Mouse (Mus musculus) hindbrain, embryonic 11.5 days (tissue): ENCODE results near the gene Gm6034. TPM values are rescaled to one million over a fixed set of nuclear protein-coding genes. Genes with fewer than 3 reads are reported as not detected.
"Not testable (repeated sequence)": the region's sequence is repeated elsewhere in the genome, so short reads cannot be mapped to it uniquely, and the experiment has no call there.

Experiments used
- ATAC-seq: fragments of 200-750 bp; cut with Nextera tagmentation; 2 replicates; pipeline ENCODE4 v1.8.0; 2017; ENCODE audit warnings: mild to moderate bottlenecking, moderate TSS enrichment, moderate library complexity; ENCODE audit not compliant: low FRiP score
- DNase-seq: peaks from one replicate; pipeline ENCODE4 v3.0.0-alpha.2; 2015; ENCODE audit warnings: low spot score
- H3K27ac ChIP-seq: fragments of 300-500 bp; sonication (generic); 2 replicates; pipeline ENCODE4 v1.5.1; 2014; ENCODE audit warnings: mild to moderate bottlenecking, low read depth, low read length
- H3K27me3 ChIP-seq: fragments of 300-500 bp; sonication (generic); 2 replicates; pipeline ENCODE4 v1.6.1; 2014; ENCODE audit warnings: mild to moderate bottlenecking, low read length, moderate library complexity, mixed read lengths; ENCODE audit not compliant: control insufficient read depth, insufficient read depth
- H3K36me3 ChIP-seq: fragments of 300-500 bp; sonication (generic); 2 replicates; pipeline ENCODE4 v1.6.1; 2014; ENCODE audit warnings: mild to moderate bottlenecking, low read length, moderate library complexity, mixed read lengths; ENCODE audit not compliant: control insufficient read depth, insufficient read depth
- H3K4me1 ChIP-seq: fragments of 300-500 bp; sonication (generic); replicated peaks from 2 replicates; pipeline ENCODE4 v1.6.1; 2014; ENCODE audit warnings: low read length, mixed read lengths; ENCODE audit not compliant: control insufficient read depth, insufficient read depth
- H3K4me2 ChIP-seq: fragments of 300-500 bp; sonication (generic); replicated peaks from 2 replicates; pipeline ENCODE4 v1.6.1; 2014; ENCODE audit warnings: mild to moderate bottlenecking, low read depth, low read length
- H3K4me3 ChIP-seq: fragments of 300-500 bp; sonication (generic); 2 replicates; pipeline ENCODE4 v1.5.1; 2014; ENCODE audit warnings: low read depth, low read length
- H3K9ac ChIP-seq: fragments of 300-500 bp; sonication (generic); 2 replicates; pipeline ENCODE4 v1.6.1; 2014; ENCODE audit warnings: low read depth, low read length
- H3K9me3 ChIP-seq: fragments of 300-500 bp; sonication (generic); 2 replicates; pipeline ENCODE4 v1.6.1; 2016; ENCODE audit warnings: low read length; ENCODE audit not compliant: control insufficient read depth
- WGBS: fragments of 180-500 bp; shearing (Covaris S2); extraction: QIAGEN DNeasy Blood & Tissue Kit; methylation state at CpG from one replicate; pipeline ENCODE4 v1.1.7; 2014; 5-methylcytosine and 5-hydroxymethylcytosine counted together
- polyA plus RNA-seq: library from polyadenylated mRNA; unstranded; fragments of >200 nt; fragmentation: Nextera tagmentation; extraction: Ambion mirVana; gene quantifications from 2 replicates; pipeline ENCODE4 v1.2.1, GENCODE M21; 2014

The Gm6034 gene
- polyA plus RNA-seq, 1 experiment from 2014 or later, result not detected

DNA sequence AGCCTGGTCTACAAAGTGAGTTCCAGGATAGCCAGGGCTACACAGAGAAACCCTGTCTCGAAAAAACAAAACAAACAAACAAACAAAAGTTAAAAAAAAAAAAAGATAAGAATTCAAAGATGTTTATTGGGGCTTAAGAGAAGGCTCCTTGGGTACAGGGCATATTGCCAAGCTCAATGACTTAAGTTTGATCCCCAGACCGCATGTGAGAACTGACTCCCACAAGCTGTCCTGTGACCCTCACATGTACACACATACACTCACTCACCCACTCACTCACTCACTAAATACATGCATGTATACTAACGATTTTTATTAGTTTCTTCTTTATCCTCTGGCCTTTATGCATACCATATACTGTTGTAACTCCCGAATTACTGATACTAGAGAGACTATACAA lies 42.4 kb upstream of the Gm6034 start:
- WGBS, result 92% methylated on average over 4 of the region's 4 CpGs
- Histone ChIP-seq H3K9ac (no peak overlapping the region), H3K9me3 (no peaks in the 10 kb centered on the region), H3K27ac (no peak overlapping the region), H3K27me3 (no peaks in the 10 kb centered on the region), H3K4me2 (no peak overlapping the region), H3K36me3 (no peaks in the 10 kb centered on the region), H3K4me1 (no peaks in the 10 kb centered on the region; the same call in 1 of the 2 replicates), H3K4me3 (no peak overlapping the region)
- DNase-seq, result no peak
- no peak for ATAC-seq

DNA sequence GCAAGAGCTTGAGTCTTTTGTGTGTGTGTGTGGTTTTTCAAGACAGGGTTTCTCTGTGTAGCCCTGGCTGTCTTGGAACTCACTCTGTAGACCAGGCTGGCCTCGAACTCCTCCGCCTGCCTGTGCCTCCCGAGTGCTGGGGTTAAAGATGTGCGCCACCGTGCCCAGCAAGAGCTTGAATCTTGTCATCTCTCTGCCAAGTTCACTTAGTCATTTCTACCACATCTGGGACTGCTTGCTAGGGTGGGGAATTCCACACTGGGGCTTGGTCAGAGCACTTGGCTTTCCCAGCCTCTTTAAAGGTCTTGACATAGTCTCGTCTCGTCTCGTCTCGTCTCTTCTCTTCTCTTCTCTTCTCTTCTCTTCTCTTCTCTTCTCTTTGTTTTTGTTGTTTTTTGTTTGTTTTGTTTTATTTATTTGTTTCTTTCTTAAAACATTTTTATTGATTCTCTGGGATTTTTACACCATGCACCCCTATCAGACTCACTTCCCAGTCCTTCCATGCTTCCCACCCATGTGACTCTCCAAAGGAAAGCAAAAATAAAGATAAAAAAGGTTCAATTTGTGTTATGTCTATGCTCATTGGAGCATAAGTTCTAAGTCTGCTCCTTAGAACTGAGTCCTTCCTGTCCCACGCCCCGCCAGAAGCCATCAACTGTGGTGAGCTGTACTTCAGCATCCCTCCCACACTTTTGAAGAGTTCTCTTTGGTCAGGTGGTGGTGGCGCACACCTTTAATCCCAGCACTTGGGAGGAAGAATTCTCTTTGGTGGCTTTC lies 41.5 kb upstream of the Gm6034 start:
- H3K27me3 ChIP-seq, result no peaks in the 10 kb centered on the region
- 97% methylated on average over 12 of the region's 12 CpGs for WGBS
- DNase-seq (no peak), ATAC-seq (no peak)
- H3K4me3 ChIP-seq, result no peak overlapping the region
- no peaks in the 10 kb centered on the region for H3K36me3 ChIP-seq
- no peak overlapping the region for H3K27ac ChIP-seq
- no peak overlapping the region for H3K9ac ChIP-seq
- H3K4me1 ChIP-seq, result no peaks in the 10 kb centered on the region
- no peak overlapping the region for H3K4me2 ChIP-seq
- H3K9me3 ChIP-seq, result no peaks in the 10 kb centered on the region

DNA sequence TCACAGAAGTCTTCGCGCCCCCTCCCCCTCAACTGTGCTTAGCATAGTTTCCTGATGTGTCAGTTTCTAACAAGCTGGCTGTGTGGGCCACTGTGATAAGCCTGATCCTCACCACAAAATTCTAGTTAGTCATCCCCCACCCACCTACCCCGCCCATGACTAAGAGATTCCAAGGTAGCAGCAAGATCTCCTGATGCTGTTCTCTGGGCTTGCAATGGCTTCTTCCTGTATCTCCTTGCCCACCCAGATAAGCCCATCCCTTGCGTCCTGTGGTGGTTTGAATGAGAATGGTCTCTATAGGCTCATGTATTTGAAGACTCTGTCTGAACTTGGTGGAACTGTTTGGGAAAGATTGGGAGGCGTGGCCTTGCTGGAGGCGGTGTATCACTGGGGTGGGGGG lies 40.8 kb upstream of the Gm6034 start:
- 97% methylated on average over 6 of the region's 6 CpGs for WGBS
- Histone ChIP-seq H3K9ac (no peak overlapping the region), H3K27ac (no peak overlapping the region), H3K9me3 (no peaks in the 10 kb centered on the region), H3K27me3 (no peaks in the 10 kb centered on the region), H3K4me3 (no peak overlapping the region), H3K36me3 (no peaks in the 10 kb centered on the region), H3K4me2 (no peak overlapping the region), H3K4me1 (no peaks in the 10 kb centered on the region)
- DNase-seq (no peak), ATAC-seq (no peak)

DNA sequence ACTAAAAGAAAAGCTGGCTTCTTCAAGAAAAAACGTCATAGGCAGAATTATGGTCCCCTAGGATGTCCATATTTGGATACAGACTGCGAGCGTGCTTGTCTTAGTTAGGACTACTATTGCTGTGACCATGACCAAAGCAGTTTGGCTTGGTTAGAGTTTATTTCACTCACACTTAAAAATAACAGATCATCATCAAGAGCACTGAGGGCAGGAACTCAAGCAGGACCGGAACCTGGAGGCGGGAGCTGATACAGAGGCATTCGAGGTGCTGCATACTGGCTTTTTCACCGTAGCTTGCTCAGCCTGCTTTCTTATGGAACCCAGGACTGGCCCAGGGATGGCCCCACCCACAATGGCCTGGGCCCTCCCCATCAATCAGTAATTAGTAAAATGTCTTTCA lies 39.4 kb upstream of the Gm6034 start:
- WGBS, result 96% methylated on average over 7 of the region's 7 CpGs
- Histone ChIP-seq H3K4me3 (no peak overlapping the region), H3K27me3 (no peaks in the 10 kb centered on the region), H3K9ac (no peak overlapping the region), H3K4me2 (no peak overlapping the region), H3K9me3 (no peaks in the 10 kb centered on the region), H3K27ac (no peak overlapping the region), H3K4me1 (no peaks in the 10 kb centered on the region), H3K36me3 (no peaks in the 10 kb centered on the region)
- ATAC-seq (no peak), DNase-seq (no peak)

DNA sequence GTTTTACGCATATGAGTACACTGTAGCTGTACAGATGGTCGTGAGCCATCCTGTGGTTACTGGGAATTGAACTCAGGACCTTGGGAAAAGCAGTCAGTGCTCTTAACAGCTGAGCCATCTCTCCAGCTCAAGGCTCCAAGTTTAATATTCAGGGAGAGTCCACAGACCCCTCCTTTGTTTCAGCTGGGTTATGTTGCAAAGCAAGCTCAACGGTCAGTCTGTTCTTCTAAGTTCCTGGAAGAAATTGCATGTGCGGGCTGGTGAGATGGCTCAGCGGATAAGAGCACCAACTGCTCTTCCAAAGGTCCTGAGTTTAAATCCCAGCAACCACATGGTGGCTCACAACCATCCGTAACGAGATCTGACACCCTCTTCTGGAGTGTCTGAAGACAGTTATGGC lies 38.4 kb upstream of the Gm6034 start:
- H3K36me3 ChIP-seq, H3K4me3 ChIP-seq, DNase-seq, H3K4me2 ChIP-seq, H3K9ac ChIP-seq, H3K27me3 ChIP-seq, H3K4me1 ChIP-seq, H3K9me3 ChIP-seq, H3K27ac ChIP-seq, ATAC-seq: not testable (repeated sequence)
- 96% methylated on average over 7 of the region's 7 CpGs for WGBS

DNA sequence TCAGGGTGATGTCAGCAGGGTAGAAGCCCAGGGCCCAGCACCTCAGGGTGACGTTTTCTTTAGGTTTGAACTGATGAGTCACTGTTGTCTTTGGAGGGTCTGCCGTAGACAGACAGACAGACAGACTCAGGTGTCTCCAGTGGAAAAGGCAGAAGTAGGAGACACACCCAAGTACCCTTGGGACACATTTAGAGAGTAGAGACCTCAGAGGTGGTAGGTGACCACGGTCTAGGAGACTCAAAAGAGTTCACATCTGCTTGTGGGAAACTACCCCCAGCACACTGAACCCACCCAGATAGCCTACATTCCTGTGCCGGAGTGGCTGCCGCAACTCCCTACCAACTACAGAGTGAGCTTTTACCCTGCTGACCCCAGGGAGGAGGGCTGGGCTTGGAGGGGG lies 27.8 kb upstream of the Gm6034 start:
- Histone ChIP-seq H3K27me3 (no peaks in the 10 kb centered on the region), H3K4me3 (no peak overlapping the region), H3K4me1 (no peaks in the 10 kb centered on the region), H3K9me3 (no peaks in the 10 kb centered on the region), H3K4me2 (no peak overlapping the region), H3K27ac (no peak overlapping the region), H3K9ac (no peak overlapping the region), H3K36me3 (no peaks in the 10 kb centered on the region)
- ATAC-seq (no peak), DNase-seq (no peak)
- 96% methylated on average over 5 of the region's 5 CpGs for WGBS

DNA sequence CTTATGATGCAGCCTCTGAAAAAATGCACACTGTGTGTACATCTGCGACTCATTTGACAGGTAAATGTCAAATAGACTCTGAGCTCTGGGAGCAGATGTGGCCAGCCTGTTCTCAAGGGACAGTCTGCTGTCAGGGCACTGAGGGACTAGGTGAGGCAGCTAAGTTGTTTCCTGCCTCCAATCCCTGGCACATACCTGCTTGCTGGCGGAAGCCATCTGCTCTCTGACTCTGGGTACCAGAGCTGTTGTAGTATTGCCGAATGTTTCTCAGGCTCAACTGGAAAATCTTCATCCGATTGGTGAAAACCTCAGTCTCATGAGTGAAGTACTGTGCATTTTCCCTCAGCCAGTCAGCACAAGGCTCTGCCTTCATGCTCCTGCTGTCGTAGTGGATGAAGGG lies 25.7 kb upstream of the Gm6034 start:
- no peak overlapping the region for H3K27ac ChIP-seq
- no peaks in the 10 kb centered on the region for H3K9me3 ChIP-seq
- no peaks in the 10 kb centered on the region for H3K27me3 ChIP-seq
- no peaks in the 10 kb centered on the region for H3K36me3 ChIP-seq
- H3K4me3 ChIP-seq, result no peak overlapping the region
- ATAC-seq (no peak), DNase-seq (no peak)
- WGBS, result 95% methylated on average over 5 of the region's 5 CpGs
- no peaks in the 10 kb centered on the region for H3K4me1 ChIP-seq
- H3K9ac ChIP-seq, result no peak overlapping the region
- H3K4me2 ChIP-seq, result no peak overlapping the region

DNA sequence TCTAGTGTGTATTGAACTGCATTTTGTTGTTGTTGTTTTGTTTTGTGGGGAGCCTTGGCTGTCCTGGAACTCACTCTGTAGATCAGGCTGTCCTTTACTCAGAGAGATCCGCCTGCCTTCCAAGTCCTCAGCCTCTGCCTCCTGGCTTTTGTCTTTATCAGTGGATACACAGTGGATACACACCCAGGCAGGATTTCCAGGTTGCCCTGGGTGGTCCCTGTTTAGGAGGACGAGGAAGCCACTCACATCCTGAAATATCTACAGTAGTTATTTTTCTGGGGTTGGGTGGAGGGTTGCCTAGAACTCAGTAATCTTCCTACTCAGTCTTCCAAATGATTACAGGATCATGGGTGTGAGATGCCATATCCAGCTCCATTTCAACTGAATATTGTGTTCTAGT lies 23.8 kb upstream of the Gm6034 start:
- ATAC-seq (no peak), DNase-seq (no peak)
- 73% methylated on average over 2 of the region's 2 CpGs for WGBS
- no peak overlapping the region for H3K4me3 ChIP-seq
- H3K9ac ChIP-seq, result no peak overlapping the region
- no peaks in the 10 kb centered on the region for H3K4me1 ChIP-seq
- H3K36me3 ChIP-seq, result no peaks in the 10 kb centered on the region
- H3K4me2 ChIP-seq, result no peak overlapping the region
- no peaks in the 10 kb centered on the region for H3K27me3 ChIP-seq
- H3K9me3 ChIP-seq, result no peaks in the 10 kb centered on the region
- no peak overlapping the region for H3K27ac ChIP-seq

DNA sequence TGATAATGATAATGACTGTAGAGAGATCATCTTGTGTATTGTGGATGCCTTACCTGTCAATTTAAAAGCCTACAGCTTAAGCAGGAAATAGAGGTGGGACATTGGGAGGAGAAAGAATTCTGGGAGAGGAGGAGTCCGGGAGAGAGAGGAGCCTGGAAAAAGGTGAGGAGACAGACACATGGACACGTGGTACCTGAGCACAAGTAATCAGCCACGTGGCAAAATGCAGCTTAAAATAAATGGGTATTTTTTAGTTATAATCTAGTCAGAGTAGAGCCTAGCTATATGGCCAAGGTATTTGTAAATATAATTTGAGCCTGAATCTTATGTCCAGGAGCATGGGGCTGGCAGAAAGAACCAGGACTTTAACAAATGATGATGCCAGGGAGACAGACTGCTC lies 23.2 kb upstream of the Gm6034 start:
- H3K4me1 ChIP-seq, result no peaks in the 10 kb centered on the region
- no peaks in the 10 kb centered on the region for H3K9me3 ChIP-seq
- no peak for DNase-seq
- no peaks in the 10 kb centered on the region for H3K36me3 ChIP-seq
- H3K27ac ChIP-seq, result no peak overlapping the region
- 72% methylated on average over 3 of the region's 3 CpGs for WGBS
- H3K9ac ChIP-seq, result no peak overlapping the region
- no peak overlapping the region for H3K4me2 ChIP-seq
- no peak overlapping the region for H3K4me3 ChIP-seq
- no peak for ATAC-seq
- no peaks in the 10 kb centered on the region for H3K27me3 ChIP-seq
